Mouse (Mus musculus): ENCODE measurements around the gene Gltpd2.
"Not testable (repeated sequence)": the region's sequence is repeated elsewhere in the genome, so short reads cannot be mapped to it uniquely, and the experiment has no call there.

Gene Gltpd2

GRCm38 (mm10) chr11:70518436-70518835 lies 560 bp upstream of the Gltpd2 start:
- no peak for DNase-seq

GRCm38 (mm10) chr11:70520178-70520769 lies 1.3 kb downstream of the Gltpd2 start:
- DNase-seq, result peak; percentile 55

- DNase-seq, result not testable (repeated sequence)
These were observed 4.5 kb downstream of the Gltpd2 start for GRCm38 (mm10) chr11:70523306-70523989.

GRCm38 (mm10) chr11:70524782-70525181 lies 5.8 kb downstream of the Gltpd2 start:
- DNase-seq, result no peak

GRCm38 (mm10) chr11:70525184-70525678 lies 6.2 kb downstream of the Gltpd2 start, which contains the start of gene Psmb6:
Psmb6 (plus strand) TSS chr11:70525367.
- DNase-seq, result peak; percentile 96

- no peak for DNase-seq
These were observed 6.7 kb downstream of the Gltpd2 start for GRCm38 (mm10) chr11:70525726-70526125.

GRCm38 (mm10) chr11:70526211-70526610 lies 7.2 kb downstream of the Gltpd2 start:
- DNase-seq, result no peak

GRCm38 (mm10) chr11:70528610-70529009 lies 9.6 kb downstream of the Gltpd2 start:
- DNase-seq, result no peak

GRCm38 (mm10) chr11:70531065-70531464 lies 12.1 kb downstream of the Gltpd2 start:
- not testable (repeated sequence) for DNase-seq

GRCm38 (mm10) chr11:70532839-70533238 lies 13.8 kb downstream of the Gltpd2 start, which contains the start of gene Gm40193:
Gm40193 (minus strand) TSS chr11:70532939.
- no peak for DNase-seq

GRCm38 (mm10) chr11:70539423-70539822 lies 20.4 kb downstream of the Gltpd2 start:
- DNase-seq, result no peak

- peak; percentile 95 for DNase-seq
These were observed 21.0 kb downstream of the Gltpd2 start, which contains the start of gene Pld2 for GRCm38 (mm10) chr11:70539877-70540587. Pld2 (plus strand) TSS chr11:70540064.

GRCm38 (mm10) chr11:70540928-70541327 lies 21.9 kb downstream of the Gltpd2 start:
- DNase-seq, result no peak

GRCm38 (mm10) chr11:70541415-70541814 lies 22.4 kb downstream of the Gltpd2 start:
- no peak for DNase-seq

GRCm38 (mm10) chr11:70544496-70544895 lies 25.5 kb downstream of the Gltpd2 start:
- DNase-seq, result no peak

- DNase-seq, result no peak
These were observed 32.5 kb downstream of the Gltpd2 start for GRCm38 (mm10) chr11:70551526-70551925.

- DNase-seq, result no peak
These were observed 34.9 kb downstream of the Gltpd2 start for GRCm38 (mm10) chr11:70553940-70554339.

- DNase-seq, result no peak
These were observed 38.5 kb downstream of the Gltpd2 start for GRCm38 (mm10) chr11:70557545-70557944.

- DNase-seq, result no peak
These were observed 42.9 kb downstream of the Gltpd2 start for GRCm38 (mm10) chr11:70561937-70562286.

- peak; percentile 95 for DNase-seq
These were observed 43.4 kb downstream of the Gltpd2 start, which contains the start of gene Mink1 for GRCm38 (mm10) chr11:70562287-70562994. Mink1 (plus strand) TSS chr11:70562881.

GRCm38 (mm10) chr11:70562995-70563469 lies 44.0 kb downstream of the Gltpd2 start:
- no peak for DNase-seq

GRCm38 (mm10) chr11:70563470-70564275 lies 44.7 kb downstream of the Gltpd2 start:
- DNase-seq, result peak; percentile 66

All from kidney, postnatal 14 days (tissue).